Mouse (Mus musculus) ovary, adult 2 months (tissue): ENCODE measurements around the gene Itgad. TPM values are rescaled to one million over a fixed set of nuclear protein-coding genes. Genes with fewer than 3 reads are reported as not detected.

Experiments
- polyA plus RNA-seq: library from polyadenylated mRNA; depleted of rRNA; stranded (reverse); fragments of >200 nt; gene quantifications from 2 replicates; pipeline ENCODE4 v1.2.3, GENCODE M21; 2012; rRNA removed

Gene Itgad
- polyA plus RNA-seq, result 0.07 and 0.10 TPM in 2 replicates

GRCm38 (mm10) chr7:128154076-128154475 lies at the start of gene Itgad:
Gene Itgad (plus strand): TSS chr7:128154376.

GRCm38 (mm10) chr7:128128741-128129720 lies 25.1 kb upstream of the Itgad start, which contains the start of gene Itgax:
Gene Itgax (plus strand): TSS chr7:128129547.

GRCm38 (mm10) chr7:128206152-128206551 lies 52.0 kb downstream of the Itgad start, which contains the start of gene Cox6a2:
Gene Cox6a2 (minus strand): TSS chr7:128206387.

GRCm38 (mm10) chr7:128236856-128237592 lies 82.8 kb downstream of the Itgad start, which contains the start of gene Armc5:
Gene Armc5 (plus strand): TSS chr7:128237342.

GRCm38 (mm10) chr7:128237927-128238778 lies 84.0 kb downstream of the Itgad start, which contains the start of gene 9130023H24Rik:
Gene 9130023H24Rik (minus strand): TSS chr7:128238031.

GRCm38 (mm10) chr7:128246496-128247391 lies 92.6 kb downstream of the Itgad start, which contains the start of gene Tgfb1i1:
Gene Tgfb1i1 (plus strand): TSS chr7:128246812.

GRCm38 (mm10) chr7:128265411-128265810 lies 111.2 kb downstream of the Itgad start, which contains the start of gene Slc5a2:
Gene Slc5a2 (plus strand): TSS chr7:128265657.

Other genes starting within 250 kb of the Itgad start
- gene Kat8, start 241.9 kb upstream of the Itgad start, polyA plus RNA-seq, result 18.4 and 22.3 TPM in 2 replicates
- 44.6 and 45.0 TPM in 2 replicates for gene Prss8, start 224.3 kb upstream of the Itgad start, polyA plus RNA-seq
- 29.0 and 31.2 TPM in 2 replicates for gene Prss36, start 207.7 kb upstream of the Itgad start, polyA plus RNA-seq
- gene Fus, start 186.9 kb upstream of the Itgad start, polyA plus RNA-seq, result 304 and 455 TPM in 2 replicates
- gene Pycard, start 160.5 kb upstream of the Itgad start, polyA plus RNA-seq, result 60.1 and 71.2 TPM in 2 replicates
- 0.97 and 1.1 TPM in 2 replicates for gene Trim72, start 150.4 kb upstream of the Itgad start, polyA plus RNA-seq
- 5.6 and 6.6 TPM in 2 replicates for gene Itgam, start 91.7 kb upstream of the Itgad start, polyA plus RNA-seq
- gene Gm49368, start 91.7 kb upstream of the Itgad start, polyA plus RNA-seq, result 0.03 TPM in 1 of 2 replicates, not detected in the other
- gene Itgax, start 24.8 kb upstream of the Itgad start, polyA plus RNA-seq, result 2.1 and 2.3 TPM in 2 replicates
- gene Cox6a2, start 52.0 kb downstream of the Itgad start, polyA plus RNA-seq, result 1.6 and 1.8 TPM in 2 replicates
- gene Armc5, start 83.0 kb downstream of the Itgad start, polyA plus RNA-seq, result 60.6 and 67.5 TPM in 2 replicates
- gene 9130023H24Rik, start 83.7 kb downstream of the Itgad start, polyA plus RNA-seq, result 1.8 and 2.7 TPM in 2 replicates
- gene Tgfb1i1, start 92.4 kb downstream of the Itgad start, polyA plus RNA-seq, result 178 and 180 TPM in 2 replicates
- gene Slc5a2, start 111.3 kb downstream of the Itgad start, polyA plus RNA-seq, result 0.31 and 0.77 TPM in 2 replicates
- gene BC017158, start 143.8 kb downstream of the Itgad start, polyA plus RNA-seq, result 96.8 and 102 TPM in 2 replicates